Mouse (Mus musculus): ENCODE results near the gene Ergic1.

DNA sequence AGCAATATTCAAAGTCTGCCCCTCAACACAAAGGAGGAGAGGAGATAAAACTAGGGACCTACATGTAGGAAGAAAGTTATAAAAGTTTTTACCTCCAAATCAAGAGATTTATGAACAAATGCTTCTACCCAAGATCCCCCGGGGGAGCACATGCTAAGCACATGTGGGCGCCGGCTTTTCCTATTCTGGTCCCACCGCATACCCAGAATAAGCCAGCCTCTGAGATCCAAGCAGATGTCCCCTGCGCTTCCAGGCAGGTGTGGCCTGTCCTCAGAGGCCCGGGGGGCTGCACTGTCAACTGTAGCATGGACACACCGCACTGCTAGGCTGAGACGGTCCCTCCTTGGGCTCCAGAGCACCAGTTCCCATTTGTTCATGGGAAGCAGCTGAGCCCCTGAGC, 82.2 kb downstream of the Ergic1 start:
- TF ChIP-seq CTCF (IDR thresholded peaks at IDR 0.05; ENCODE audit: borderline replicate concordance, extremely low read depth, insufficient read depth, insufficient read length), result no peak
- TF ChIP-seq POLR2A (IDR thresholded peaks at IDR 0.05; ENCODE audit: borderline replicate concordance, extremely low read depth, insufficient read depth, insufficient read length, poor library complexity, severe bottlenecking), result no peak

All from brain, embryonic 14.5 days (tissue).